Mouse (Mus musculus): ENCODE results near the gene Fyn. TPM values are rescaled to one million over a fixed set of nuclear protein-coding genes. Genes with fewer than 3 reads are reported as not detected.

Gene Fyn
- polyA plus RNA-seq, 1 experiment: 134 TPM

DNA sequence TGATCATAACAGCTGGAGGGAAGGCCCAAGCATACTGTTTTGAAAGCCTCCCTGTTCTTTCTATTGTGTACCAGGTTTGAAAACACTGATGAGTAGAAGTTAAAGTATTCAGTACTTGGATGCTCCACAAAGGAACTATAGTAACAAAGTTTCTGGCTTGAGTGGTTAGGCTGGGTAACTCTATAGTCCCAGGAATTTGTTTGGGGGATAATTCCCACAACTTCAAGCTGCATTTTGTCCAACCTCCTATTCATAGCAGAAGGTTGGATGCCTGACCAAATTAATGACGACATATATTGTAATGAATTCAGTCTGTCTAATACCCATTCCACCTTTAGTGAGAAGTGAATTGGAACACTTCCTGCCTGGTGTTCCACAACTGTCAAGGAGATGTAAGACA is 22.7 kb upstream of the Fyn start:
- TF ChIP-seq POLR2A (IDR thresholded peaks at IDR 0.05; ENCODE audit: borderline replicate concordance, extremely low read depth, insufficient read depth, insufficient read length, poor library complexity, severe bottlenecking): no peak
- TF ChIP-seq CTCF (IDR thresholded peaks at IDR 0.05; ENCODE audit: borderline replicate concordance, extremely low read depth, insufficient read depth, insufficient read length): no peak
- no peak for DNase-seq (ENCODE audit: low read depth)

DNA sequence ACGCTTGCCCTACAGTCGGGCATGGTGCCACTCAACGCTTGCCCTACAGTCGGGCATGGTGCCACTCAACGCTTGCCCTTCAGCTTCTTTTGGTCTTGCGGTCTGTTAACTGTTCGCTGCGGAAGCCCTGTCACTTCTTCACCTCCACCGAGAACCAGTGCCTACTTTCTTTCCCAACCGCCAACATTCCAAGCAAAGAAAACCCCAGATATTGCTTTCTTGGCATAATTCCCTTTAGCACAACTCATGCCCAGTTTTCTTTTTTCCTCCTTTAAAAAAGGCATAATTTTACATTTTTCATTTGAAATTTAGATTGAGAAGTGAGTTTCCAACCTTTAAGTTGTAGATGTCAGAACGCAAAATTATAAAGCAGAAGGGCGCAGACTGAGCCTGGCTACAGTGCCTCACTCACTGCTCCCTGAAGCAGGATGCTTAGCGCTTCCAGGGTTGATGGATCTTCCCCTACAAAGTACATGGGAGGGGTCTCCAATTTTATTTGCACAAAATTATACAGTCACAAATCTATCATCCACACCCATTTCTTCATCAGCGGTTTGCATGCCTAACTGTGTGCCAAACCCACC is 18.8 kb upstream of the Fyn start:
- DNase-seq (ENCODE audit: low read depth): no peak
- TF ChIP-seq CTCF (IDR thresholded peaks at IDR 0.05; ENCODE audit: borderline replicate concordance, extremely low read depth, insufficient read depth, insufficient read length) (no peak), POLR2A (IDR thresholded peaks at IDR 0.05; ENCODE audit: borderline replicate concordance, extremely low read depth, insufficient read depth, insufficient read length, poor library complexity, severe bottlenecking) (no peak)

DNA sequence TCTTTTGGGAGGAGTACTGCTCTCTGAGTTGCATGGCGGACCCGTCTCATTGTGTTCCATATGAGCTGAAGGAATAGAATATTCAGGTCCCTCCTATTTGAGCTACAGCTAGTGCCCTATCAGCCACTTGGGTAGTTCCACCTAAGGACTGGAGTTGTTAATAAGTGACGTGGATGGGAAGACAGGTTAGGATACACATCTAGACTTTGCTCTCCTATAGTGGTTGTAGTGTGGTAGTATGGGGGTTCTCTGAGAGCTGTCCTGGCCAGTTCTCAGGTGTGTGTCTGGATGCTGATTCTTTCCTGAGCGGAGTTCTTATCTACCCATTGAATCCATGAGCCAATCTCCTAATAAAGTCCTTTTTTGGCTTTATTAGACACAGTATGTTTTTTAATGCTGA is 4.5 kb upstream of the Fyn start:
- no peak for DNase-seq (ENCODE audit: low read depth)
- no peak for TF ChIP-seq POLR2A (IDR thresholded peaks at IDR 0.05; ENCODE audit: borderline replicate concordance, extremely low read depth, insufficient read depth, insufficient read length, poor library complexity, severe bottlenecking)

DNA sequence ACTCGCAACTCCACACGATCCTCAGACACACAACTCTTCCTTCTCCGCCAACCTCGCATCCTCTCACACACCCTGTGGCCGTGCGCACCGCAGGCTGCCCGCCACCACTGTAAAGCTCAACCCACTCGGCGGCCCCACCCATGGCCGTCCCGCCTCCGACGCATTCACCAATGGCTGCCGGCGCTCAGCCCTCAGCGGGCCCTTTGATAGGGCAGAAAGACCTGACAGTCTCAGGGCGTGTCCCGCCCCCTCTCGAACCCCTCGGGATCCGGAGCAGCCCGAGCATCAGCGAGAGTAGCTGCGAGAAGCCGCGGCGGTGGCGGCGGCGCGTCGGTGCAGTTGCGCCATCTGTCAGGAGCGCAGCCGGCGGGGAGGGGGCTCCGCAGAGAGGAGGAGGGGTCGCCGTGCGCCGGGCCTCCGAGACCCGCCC is 862 bp downstream of the Fyn start:
- DNase-seq (ENCODE audit: low read depth): peak; percentile 99
- TF ChIP-seq POLR2A (IDR thresholded peaks at IDR 0.05; ENCODE audit: borderline replicate concordance, extremely low read depth, insufficient read depth, insufficient read length, poor library complexity, severe bottlenecking) (peak; percentile 96), CTCF (IDR thresholded peaks at IDR 0.05; ENCODE audit: borderline replicate concordance, extremely low read depth, insufficient read depth, insufficient read length) (no peak)

DNA sequence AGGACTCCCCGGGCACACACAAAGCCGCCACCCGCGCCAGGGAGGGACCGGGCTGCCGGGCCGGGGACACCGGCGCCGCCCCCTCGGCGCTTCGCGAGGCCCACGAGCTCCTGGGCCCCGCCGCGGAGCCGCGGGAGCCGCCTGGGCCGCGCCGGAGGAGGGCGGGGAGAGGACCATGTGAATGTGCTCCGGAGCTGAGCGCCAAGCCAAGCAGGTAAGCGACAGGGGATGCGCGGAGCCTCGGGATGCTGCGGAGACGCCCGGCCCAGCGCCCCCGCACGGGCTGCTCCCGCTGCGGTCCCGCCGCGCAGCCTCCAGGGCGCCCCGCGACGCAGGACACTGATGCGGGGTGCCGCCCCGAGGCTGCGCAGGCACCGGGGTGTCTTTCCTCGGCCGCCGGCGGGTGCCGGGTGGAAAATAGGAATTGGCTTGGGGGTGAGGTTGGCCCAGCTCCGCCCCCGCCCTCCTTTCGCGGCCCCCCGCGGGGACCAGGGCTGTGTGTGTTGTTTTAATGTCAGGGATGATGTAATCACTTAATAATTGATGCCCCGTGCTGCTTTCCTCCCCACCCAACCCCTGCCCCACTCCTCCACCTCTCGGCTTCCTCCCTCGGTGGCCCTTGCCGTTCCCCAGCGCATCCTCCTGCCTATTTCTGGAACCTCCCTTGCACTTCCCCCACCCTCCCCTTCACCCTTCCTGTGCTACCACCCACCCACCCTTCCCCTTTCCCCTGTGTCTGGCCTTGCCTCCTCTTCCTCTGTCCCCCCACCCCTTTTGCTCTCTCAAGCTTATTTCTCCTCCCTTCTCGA is 1.5 kb downstream of the Fyn start:
- TF ChIP-seq CTCF (IDR thresholded peaks at IDR 0.05; ENCODE audit: borderline replicate concordance, extremely low read depth, insufficient read depth, insufficient read length): no peak
- DNase-seq (ENCODE audit: low read depth): peak; percentile 69

DNA sequence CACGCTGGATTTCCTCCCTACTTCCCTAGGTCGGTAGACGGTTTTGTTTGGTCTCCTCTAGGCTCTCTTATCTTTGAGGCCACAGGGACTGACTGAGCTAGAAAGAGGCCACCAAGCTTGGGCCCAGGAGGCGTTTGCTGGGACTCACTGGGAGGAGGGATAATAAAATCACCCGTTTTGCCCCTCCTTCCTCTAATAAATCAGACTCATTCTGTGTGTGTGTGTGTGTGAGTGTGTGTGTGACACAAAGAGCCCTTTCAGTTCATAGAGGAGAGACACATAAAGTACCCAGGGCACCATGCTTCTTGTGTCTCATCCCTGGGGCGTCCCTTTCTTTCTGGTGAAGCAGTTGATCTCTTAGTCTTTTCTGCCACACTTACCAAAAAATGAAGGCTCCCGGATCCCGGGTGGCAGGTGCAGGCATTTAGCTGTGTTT is 2.1 kb downstream of the Fyn start:
- no peak for TF ChIP-seq POLR2A (IDR thresholded peaks at IDR 0.05; ENCODE audit: borderline replicate concordance, extremely low read depth, insufficient read depth, insufficient read length, poor library complexity, severe bottlenecking)
- TF ChIP-seq CTCF (IDR thresholded peaks at IDR 0.05; ENCODE audit: borderline replicate concordance, extremely low read depth, insufficient read depth, insufficient read length): no peak
- peak; percentile 78 for DNase-seq (ENCODE audit: low read depth)

DNA sequence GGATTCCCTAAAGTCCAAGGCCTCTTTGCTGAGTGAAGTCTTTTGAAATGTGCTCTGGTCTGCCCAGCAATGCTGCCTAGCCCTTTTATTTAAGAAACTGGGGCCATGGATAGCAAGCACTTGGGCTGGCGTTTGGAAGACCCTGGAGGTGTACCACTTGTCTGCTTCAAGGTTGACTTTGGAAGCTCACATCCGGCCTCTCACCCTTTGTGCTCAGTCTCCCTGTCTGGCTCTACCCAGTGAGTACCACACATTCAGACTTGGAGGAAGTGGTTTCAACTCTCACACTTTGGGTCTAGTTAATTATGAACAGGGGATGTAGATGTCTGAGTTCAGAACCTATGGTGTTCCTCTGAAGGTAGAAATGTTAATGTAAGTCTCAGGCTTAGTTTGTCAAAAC is 2.8 kb downstream of the Fyn start:
- peak; percentile 37 for DNase-seq (ENCODE audit: low read depth)
- TF ChIP-seq POLR2A (IDR thresholded peaks at IDR 0.05; ENCODE audit: borderline replicate concordance, extremely low read depth, insufficient read depth, insufficient read length, poor library complexity, severe bottlenecking): no peak
- TF ChIP-seq CTCF (IDR thresholded peaks at IDR 0.05; ENCODE audit: borderline replicate concordance, extremely low read depth, insufficient read depth, insufficient read length): no peak

DNA sequence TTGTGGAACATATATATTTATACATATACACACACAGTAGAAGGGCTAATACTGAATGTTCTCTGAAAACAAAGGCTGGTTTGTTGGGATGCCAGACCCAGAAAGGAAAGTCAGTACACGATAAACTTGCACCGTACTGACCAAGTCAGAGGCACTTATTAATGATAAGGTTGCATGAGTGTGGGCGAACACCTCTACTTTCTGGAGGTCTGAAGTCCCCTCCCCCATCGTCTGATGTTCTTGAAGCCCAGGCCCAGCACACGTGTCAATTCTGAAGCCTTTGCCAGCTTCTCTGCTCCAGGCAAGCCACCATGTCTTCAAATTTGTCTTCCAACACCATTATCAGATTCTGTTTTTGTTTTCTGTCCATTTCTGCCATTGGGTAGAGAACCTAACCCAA is 3.3 kb downstream of the Fyn start:
- no peak for DNase-seq (ENCODE audit: low read depth)
- TF ChIP-seq CTCF (IDR thresholded peaks at IDR 0.05; ENCODE audit: borderline replicate concordance, extremely low read depth, insufficient read depth, insufficient read length): no peak
- no peak for TF ChIP-seq POLR2A (IDR thresholded peaks at IDR 0.05; ENCODE audit: borderline replicate concordance, extremely low read depth, insufficient read depth, insufficient read length, poor library complexity, severe bottlenecking)

DNA sequence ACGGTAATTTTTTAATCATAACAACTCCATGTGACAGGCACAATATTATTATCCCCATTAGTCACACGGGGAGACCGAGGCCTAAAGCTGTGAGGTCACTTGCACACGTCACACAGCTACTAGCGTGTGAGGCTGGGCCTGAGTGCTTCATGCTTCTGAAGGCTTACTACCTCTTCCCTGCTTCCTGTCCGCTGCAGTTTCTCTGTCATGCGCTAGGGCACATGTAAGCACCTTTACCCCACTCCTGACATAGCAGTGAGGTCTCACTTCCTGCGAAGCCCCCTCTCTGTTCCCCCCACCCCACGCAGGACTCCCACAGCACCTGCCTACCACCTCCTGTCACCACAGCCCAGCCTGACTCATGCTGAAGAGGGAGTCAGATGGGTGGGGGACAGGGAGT is 8.0 kb downstream of the Fyn start:
- DNase-seq (ENCODE audit: low read depth): no peak

DNA sequence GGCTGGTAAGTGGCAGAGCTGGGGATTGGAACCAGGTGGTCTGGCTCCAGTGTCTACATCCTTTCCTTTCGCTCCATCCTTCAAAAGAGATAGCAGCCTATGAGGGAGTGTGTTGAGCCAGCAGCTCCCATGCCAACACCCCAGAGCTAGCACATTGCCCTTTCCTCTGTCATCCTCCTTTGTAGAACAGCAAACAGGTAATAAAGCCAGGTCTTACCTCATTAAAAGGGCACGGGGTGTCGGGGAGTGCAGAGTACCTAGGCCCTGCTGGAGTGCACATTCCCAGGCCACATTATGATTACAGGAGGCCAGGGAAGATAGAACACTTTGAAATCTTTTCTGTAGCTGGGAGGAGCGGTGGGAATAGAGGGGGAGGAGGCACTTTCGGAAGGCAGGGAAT is 8.6 kb downstream of the Fyn start:
- TF ChIP-seq CTCF (IDR thresholded peaks at IDR 0.05; ENCODE audit: borderline replicate concordance, extremely low read depth, insufficient read depth, insufficient read length) (no peak), POLR2A (IDR thresholded peaks at IDR 0.05; ENCODE audit: borderline replicate concordance, extremely low read depth, insufficient read depth, insufficient read length, poor library complexity, severe bottlenecking) (no peak)
- no peak for DNase-seq (ENCODE audit: low read depth)

More for the DNA sequence above, 8.0 kb downstream of the Fyn start:
- no peak for TF ChIP-seq POLR2A (IDR thresholded peaks at IDR 0.05; ENCODE audit: borderline replicate concordance, extremely low read depth, insufficient read depth, insufficient read length, poor library complexity, severe bottlenecking)
- TF ChIP-seq CTCF (IDR thresholded peaks at IDR 0.05; ENCODE audit: borderline replicate concordance, extremely low read depth, insufficient read depth, insufficient read length): no peak

DNA sequence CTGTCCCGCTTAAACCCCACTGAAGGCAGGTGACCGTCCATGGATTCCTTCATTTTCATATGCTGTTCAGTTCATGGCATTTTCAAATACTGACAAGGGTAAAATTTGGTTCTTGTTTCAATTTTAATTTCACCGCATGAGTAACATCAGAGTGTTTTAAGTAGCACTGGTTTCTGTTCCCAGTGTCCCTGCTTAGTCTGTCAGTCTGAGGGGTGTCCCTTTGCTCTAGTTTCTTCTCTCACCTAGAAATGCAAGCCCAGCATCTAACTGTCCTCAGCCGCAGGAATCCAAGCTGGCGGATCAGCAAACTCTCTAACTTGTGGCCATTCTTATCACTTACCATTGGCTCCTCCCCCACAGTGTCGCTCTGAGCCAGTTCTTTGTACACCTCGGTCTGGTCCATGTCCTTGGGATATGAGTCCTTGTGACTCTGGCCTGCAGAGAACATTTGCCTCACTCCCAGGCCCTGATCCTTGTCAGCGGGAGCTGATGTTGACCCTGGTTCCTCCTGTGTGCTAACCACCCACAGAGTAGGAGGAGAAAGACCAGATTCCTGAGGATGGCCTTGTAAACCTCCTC is 9.5 kb downstream of the Fyn start:
- no peak for TF ChIP-seq POLR2A (IDR thresholded peaks at IDR 0.05; ENCODE audit: borderline replicate concordance, extremely low read depth, insufficient read depth, insufficient read length, poor library complexity, severe bottlenecking)
- TF ChIP-seq CTCF (IDR thresholded peaks at IDR 0.05; ENCODE audit: borderline replicate concordance, extremely low read depth, insufficient read depth, insufficient read length): no peak
- no peak for DNase-seq (ENCODE audit: low read depth)

DNA sequence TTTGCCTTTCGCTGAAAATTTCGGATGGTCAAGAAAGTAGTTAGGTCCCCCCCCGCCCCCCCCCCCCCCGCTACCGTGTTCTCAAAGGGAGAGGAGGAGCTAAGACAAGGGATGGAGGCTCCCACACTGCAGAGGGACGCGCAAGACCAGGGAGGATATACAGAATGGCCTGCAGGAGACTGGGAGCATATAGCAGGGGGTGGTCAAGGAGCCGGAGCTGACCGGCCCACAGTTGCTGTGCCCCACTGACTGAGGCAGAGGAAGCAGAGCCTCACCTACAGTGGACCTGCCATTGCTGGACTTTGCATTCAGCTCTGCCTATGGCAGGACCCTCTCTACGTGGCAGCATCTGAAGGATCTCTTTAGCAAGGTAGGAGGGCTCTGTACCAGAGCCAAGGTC is 10.6 kb downstream of the Fyn start:
- no peak for DNase-seq (ENCODE audit: low read depth)
- TF ChIP-seq CTCF (IDR thresholded peaks at IDR 0.05; ENCODE audit: borderline replicate concordance, extremely low read depth, insufficient read depth, insufficient read length) (no peak), POLR2A (IDR thresholded peaks at IDR 0.05; ENCODE audit: borderline replicate concordance, extremely low read depth, insufficient read depth, insufficient read length, poor library complexity, severe bottlenecking) (no peak)

All from brain, embryonic 14.5 days (tissue).